Mouse (Mus musculus) MEL (cell line): ENCODE data around the gene Fscn1. TPM values are rescaled to one million over a fixed set of nuclear protein-coding genes. Genes with fewer than 3 reads are reported as not detected.

Experiments used
- DNase-seq: peaks from one replicate; pipeline ENCODE4 v3.0.0; 2011; ENCODE audit warnings: low read depth, low spot score
- H3K27ac ChIP-seq: 2 replicates; pipeline ENCODE4 v1.5.1; 2012; ENCODE audit warnings: low read depth, mild to moderate bottlenecking, control low read depth, low read length, moderate library complexity; ENCODE audit not compliant: control insufficient read depth
- H3K27me3 ChIP-seq, 2 experiments: fragments of 150-350 bp in 1 of 2; sonication (generic) in 1 of 2; 2 replicates each; pipeline ENCODE4 v1.6.1; 2012; ENCODE audit warnings: low read length in 2 of 2, mild to moderate bottlenecking in 2 of 2, improper control_type of control experiment in 1 of 2, moderate library complexity in 1 of 2; ENCODE audit not compliant: insufficient read depth in 2 of 2, control insufficient read depth in 1 of 2
- H3K36me3 ChIP-seq, 2 experiments: 2 replicates each; pipeline ENCODE4 v1.6.1; 2012 to 2014; ENCODE audit warnings: low read length in 2 of 2, improper control_type of control experiment in 1 of 2, inconsistent platforms in 1 of 2, mild to moderate bottlenecking in 1 of 2; ENCODE audit not compliant: insufficient read depth in 2 of 2, control insufficient read depth in 1 of 2
- H3K4me1 ChIP-seq, 2 experiments: fragments of 150-350 bp in 1 of 2; sonication (generic) in 1 of 2; 2 replicates each; pipeline ENCODE4 v1.6.1; 2012; ENCODE audit warnings: low read length in 2 of 2, improper control_type of control experiment in 1 of 2, mild to moderate bottlenecking in 1 of 2; ENCODE audit not compliant: insufficient read depth in 2 of 2, control insufficient read depth in 1 of 2
- H3K4me3 ChIP-seq, 2 experiments: fragments of 150-350 bp in 1 of 2; sonication (generic) in 1 of 2; 2 replicates each; pipeline ENCODE4 v1.5.1; 2012; ENCODE audit warnings: low read depth in 2 of 2, low read length in 2 of 2, mild to moderate bottlenecking in 2 of 2, moderate library complexity in 2 of 2, control low read depth in 1 of 2, improper control_type of control experiment in 1 of 2; ENCODE audit not compliant: control insufficient read depth in 1 of 2, insufficient read depth in 1 of 2
- H3K79me2 ChIP-seq: 2 replicates; pipeline ENCODE4 v1.6.1; 2012; ENCODE audit warnings: mild to moderate bottlenecking, low read length, moderate library complexity; ENCODE audit not compliant: control insufficient read depth, poor library complexity, insufficient read depth
- H3K9ac ChIP-seq: 2 replicates; pipeline ENCODE4 v1.6.1; 2012; ENCODE audit warnings: low read depth, mild to moderate bottlenecking, control low read depth, low read length, moderate library complexity; ENCODE audit not compliant: control insufficient read depth, poor library complexity, severe bottlenecking
- H3K9me3 ChIP-seq: fragments of 150-350 bp; sonication (generic); replicated peaks from 2 replicates; pipeline ENCODE4 v1.6.1; 2012; ENCODE audit warnings: mild to moderate bottlenecking, low read length, improper control_type of control experiment, moderate library complexity; ENCODE audit not compliant: insufficient read depth
- BHLHE40 ChIP-seq: IDR thresholded peaks from 2 replicates; pipeline ENCODE4 v1.6.1; 2012; ENCODE audit warnings: low read depth, mild to moderate bottlenecking, inconsistent platforms, low read length, improper control_type of control experiment, borderline replicate concordance
- CHD1 ChIP-seq: IDR thresholded peaks from 2 replicates; pipeline ENCODE4 v1.6.1; 2012; ENCODE audit warnings: low read depth, mild to moderate bottlenecking, inconsistent platforms, low read length, improper control_type of control experiment
- CHD2 ChIP-seq: IDR thresholded peaks from 2 replicates; pipeline ENCODE4 v1.6.1; 2011; ENCODE audit warnings: low read length, improper control_type of control experiment
- CTCF ChIP-seq, 3 experiments: IDR thresholded peaks in 2 of 3; conservative IDR thresholded peaks in 1 of 3; 2 replicates each; pipeline ENCODE4 v1.5.1; 2011 to 2012; ENCODE audit warnings: low read length in 3 of 3, low read depth in 2 of 3, mild to moderate bottlenecking in 2 of 3, improper control_type of control experiment in 1 of 3, inconsistent platforms in 1 of 3, mixed read lengths in 1 of 3, moderate library complexity in 1 of 3; ENCODE audit not compliant: control insufficient read depth in 1 of 3, insufficient read depth in 1 of 3, poor library complexity in 1 of 3, severe bottlenecking in 1 of 3
- E2F4 ChIP-seq: IDR thresholded peaks from 2 replicates; pipeline ENCODE4 v1.6.1; 2011; ENCODE audit warnings: low read depth, low read length, improper control_type of control experiment, borderline replicate concordance
- EP300 ChIP-seq, 2 experiments: IDR thresholded peaks; 2 replicates each; pipeline ENCODE4 v1.6.1; 2011; ENCODE audit warnings: improper control_type of control experiment in 2 of 2, low read length in 2 of 2, low read depth in 1 of 2, mild to moderate bottlenecking in 1 of 2
- ETS1 ChIP-seq: IDR thresholded peaks from 2 replicates; pipeline ENCODE4 v1.6.1; 2012; ENCODE audit warnings: low read depth, mild to moderate bottlenecking, inconsistent platforms, low read length, improper control_type of control experiment, moderate library complexity
- GABPA ChIP-seq: IDR thresholded peaks from 2 replicates; pipeline ENCODE4 v1.6.1; 2012; ENCODE audit warnings: low read depth, mild to moderate bottlenecking, inconsistent platforms, low read length, improper control_type of control experiment, moderate library complexity
- GATA1 ChIP-seq: IDR thresholded peaks from 2 replicates; pipeline ENCODE4 v1.6.1; 2011; ENCODE audit warnings: low read depth, low read length, improper control_type of control experiment
- HCFC1 ChIP-seq: IDR thresholded peaks from 2 replicates; pipeline ENCODE4 v1.6.1; 2012; ENCODE audit warnings: low read depth, mild to moderate bottlenecking, inconsistent platforms, low read length, improper control_type of control experiment, moderate library complexity
- KAT2A ChIP-seq: conservative IDR thresholded peaks from 2 replicates; pipeline ENCODE4 v1.6.1; 2012; ENCODE audit warnings: low read depth, low read length, improper control_type of control experiment, inconsistent platforms
- MAZ ChIP-seq: IDR thresholded peaks from 2 replicates; pipeline ENCODE4 v1.6.1; 2012; ENCODE audit warnings: low read depth, mild to moderate bottlenecking, inconsistent platforms, low read length, improper control_type of control experiment
- MEF2A ChIP-seq: IDR thresholded peaks from 2 replicates; pipeline ENCODE4 v1.6.1; 2014; ENCODE audit warnings: low read depth, mild to moderate bottlenecking, inconsistent platforms, low read length, improper control_type of control experiment; ENCODE audit not compliant: poor library complexity, insufficient replicate concordance, severe bottlenecking; ENCODE audit errors: extremely low read depth
- MXI1 ChIP-seq: IDR thresholded peaks from 2 replicates; pipeline ENCODE4 v1.6.1; 2011; ENCODE audit warnings: mild to moderate bottlenecking, low read depth, low read length, improper control_type of control experiment
- MYB ChIP-seq: IDR thresholded peaks from 2 replicates; pipeline ENCODE4 v1.6.1; 2011; ENCODE audit warnings: mild to moderate bottlenecking, low read depth, low read length, improper control_type of control experiment
- NRF1 ChIP-seq: IDR thresholded peaks from 2 replicates; pipeline ENCODE4 v1.6.1; 2014; ENCODE audit warnings: low read depth, mild to moderate bottlenecking, inconsistent platforms, low read length, improper control_type of control experiment, moderate library complexity; ENCODE audit not compliant: poor library complexity, insufficient read depth, severe bottlenecking
- RAD21 ChIP-seq: IDR thresholded peaks from 2 replicates; pipeline ENCODE4 v1.6.1; 2011; ENCODE audit warnings: mild to moderate bottlenecking, low read depth, low read length, improper control_type of control experiment
- RCOR1 ChIP-seq: IDR thresholded peaks from 2 replicates; pipeline ENCODE4 v1.6.1; 2012; ENCODE audit warnings: low read depth, mild to moderate bottlenecking, inconsistent platforms, low read length, improper control_type of control experiment
- SIN3A ChIP-seq: IDR thresholded peaks from 2 replicates; pipeline ENCODE4 v1.6.1; 2012; ENCODE audit warnings: low read length, improper control_type of control experiment, inconsistent platforms
- TAL1 ChIP-seq: IDR thresholded peaks from 2 replicates; pipeline ENCODE4 v1.6.1; 2012; ENCODE audit warnings: mild to moderate bottlenecking, inconsistent platforms, low read length, moderate library complexity, mixed read lengths
- TBP ChIP-seq: IDR thresholded peaks from 2 replicates; pipeline ENCODE4 v1.8.0; 2011; ENCODE audit warnings: low read depth, low read length, improper control_type of control experiment
- UBTF ChIP-seq: IDR thresholded peaks from 2 replicates; pipeline ENCODE4 v1.6.1; 2012; ENCODE audit warnings: low read depth, mild to moderate bottlenecking, inconsistent platforms, low read length, improper control_type of control experiment, moderate library complexity, borderline replicate concordance; ENCODE audit not compliant: insufficient read depth
- USF2 ChIP-seq, 2 experiments: IDR thresholded peaks; 2 replicates each; pipeline ENCODE4 v1.6.1; 2011 to 2012; ENCODE audit warnings: improper control_type of control experiment in 2 of 2, low read length in 2 of 2, borderline replicate concordance in 1 of 2, inconsistent platforms in 1 of 2, low read depth in 1 of 2, mild to moderate bottlenecking in 1 of 2; ENCODE audit not compliant: insufficient read depth in 1 of 2
- ZC3H11A ChIP-seq: IDR thresholded peaks from 2 replicates; pipeline ENCODE4 v1.6.1; 2012; ENCODE audit warnings: low read depth, mild to moderate bottlenecking, inconsistent platforms, low read length, improper control_type of control experiment
- ZKSCAN1 ChIP-seq: IDR thresholded peaks from 2 replicates; pipeline ENCODE4 v1.6.1; 2012; ENCODE audit warnings: low read depth, mild to moderate bottlenecking, inconsistent platforms, low read length, improper control_type of control experiment, moderate library complexity
- ZMIZ1 ChIP-seq: IDR thresholded peaks from 2 replicates; pipeline ENCODE4 v1.6.1; 2012; ENCODE audit warnings: low read depth, mild to moderate bottlenecking, inconsistent platforms, low read length, improper control_type of control experiment, moderate library complexity
- ZNF384 ChIP-seq: IDR thresholded peaks from 2 replicates; pipeline ENCODE4 v1.6.1; 2012; ENCODE audit warnings: low read depth, mild to moderate bottlenecking, inconsistent platforms, low read length, improper control_type of control experiment
- polyA plus RNA-seq, 2 experiments: library from polyadenylated mRNA; stranded (reverse) in 1 of 2; unstranded in 1 of 2; fragments of >175 nt in 1 of 2; fragments of >200 nt in 1 of 2; gene quantifications; 2 replicates each; pipeline versions ENCODE4 v1.2.1 to v1.2.4; 2012; ENCODE audit warnings: low replicate concordance in 2 of 2, low read depth in 1 of 2; ENCODE audit not compliant: insufficient read length in 2 of 2, insufficient read depth in 1 of 2, missing spikeins in 1 of 2
- total RNA-seq: library from RNA; depleted of rRNA; stranded (reverse); fragments of 300-350 nt; gene quantifications from 2 replicates; pipeline ENCODE4 v1.2.3, GENCODE M21; 2012

Fscn1 gene
- total and polyA plus RNA-seq, 3 experiments = not detected

GRCm38 (mm10) chr5:142932084-142932685 is 28.0 kb upstream of the Fscn1 start (continued):
- peak; percentile 50 for TF ChIP-seq SIN3A
- no peak for TF ChIP-seq GABPA
- TF ChIP-seq RCOR1 = no peak
- no peak for TF ChIP-seq MEF2A
- peak; percentile 30; the same call in 1 of the 2 replicates for TF ChIP-seq MXI1
- TF ChIP-seq HCFC1 = no peak; the same call in 1 of the 2 replicates
- no peak for TF ChIP-seq USF2 (IDR thresholded peaks at IDR 0.05; ENCODE audit: borderline replicate concordance in 1 of 2, insufficient read depth in 1 of 2, low read depth in 1 of 2, low read length in 2 of 2)
- TF ChIP-seq TAL1 = peak; percentile 65
- TF ChIP-seq ZMIZ1 = no peak
- TF ChIP-seq ZC3H11A = peak; percentile 89
- no peak for TF ChIP-seq NRF1
- peak; percentile 59; the same call in 1 of the 2 replicates for TF ChIP-seq ZNF384
- no peak for TF ChIP-seq BHLHE40
- no peak for TF ChIP-seq MAZ
- no peak for TF ChIP-seq ZKSCAN1
- no peak for TF ChIP-seq KAT2A
- TF ChIP-seq CTCF (IDR thresholded peaks at IDR 0.05 in 2 of 3, conservative IDR thresholded peaks at IDR 0.05 in 1 of 3; ENCODE audit: control insufficient read depth in 1 of 3, insufficient read depth in 1 of 3, low read depth in 2 of 3, low read length in 3 of 3, poor library complexity in 1 of 3, severe bottlenecking in 1 of 3) = peak; percentile 69 to 78 (median 69)
- TF ChIP-seq TBP = peak; percentile 72
- no peak for TF ChIP-seq CHD2
- no peak for TF ChIP-seq CHD1

GRCm38 (mm10) chr5:142932731-142933130 is 27.4 kb upstream of the Fscn1 start:
- H3K9ac ChIP-seq = no peak overlapping the region
- H3K4me3 ChIP-seq = no peak overlapping the region
- TF ChIP-seq CHD1 (no peak), TAL1 (no peak), ETS1 (no peak), UBTF (no peak), GATA1 (no peak), RAD21 (no peak), EP300 (IDR thresholded peaks at IDR 0.05; ENCODE audit: low read depth in 1 of 2, low read length in 2 of 2) (no peak), ZMIZ1 (no peak), SIN3A (no peak), E2F4 (no peak), NRF1 (no peak), GABPA (no peak), MYB (no peak)
- TF ChIP-seq, all 39 proteins: peak for 0
- H3K27me3 ChIP-seq = no peaks in the 10 kb centered on the region
- H3K79me2 ChIP-seq = peaks cover 4% of the 10 kb centered on the region; the same call in 1 of the 2 replicates
- no peaks in the 10 kb centered on the region for H3K9me3 ChIP-seq
- DNase-seq = no peak
- H3K27ac ChIP-seq = no peak overlapping the region
- H3K36me3 ChIP-seq = peaks cover 0 to 12% of the 10 kb centered on the region in 2 experiments; a peak in 2 of 4 replicates
- H3K4me1 ChIP-seq = peaks cover 0 to 23% of the 10 kb centered on the region in 2 experiments; a peak in 2 of 4 replicates
